8 mouse cellular contexts compared by ENCODE assay signal in the genomic region with DNA sequence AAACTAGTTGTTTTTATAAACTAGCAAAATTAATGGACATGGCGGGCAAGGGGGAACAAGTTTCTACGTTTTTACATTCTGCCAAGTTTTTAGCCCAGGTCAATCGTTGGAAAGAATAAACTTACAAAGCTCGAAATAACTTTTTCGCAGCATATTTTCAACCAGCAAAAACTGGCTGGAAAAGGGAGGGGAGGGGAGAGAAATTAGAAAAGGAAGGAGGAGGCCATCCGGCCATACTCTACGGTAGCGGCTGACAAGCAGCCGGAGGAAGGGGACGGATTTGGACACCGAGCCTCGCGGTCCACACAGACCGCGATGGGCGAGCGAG. TPM values are rescaled to one million over a fixed set of nuclear protein-coding genes. Genes with fewer than 3 reads are reported as not detected.
DNase-seq lines count a peak whose midpoint lies in the region; ATAC-seq and TF ChIP-seq lines count a peak whose summit lies in the region.

No protein-coding gene starts in this region.

- peak overlapping the region; percentile 98 for H3K9ac ChIP-seq in kidney, postnatal 0 days (ENCODE audit: low read depth, low read length)
- H3K9ac ChIP-seq in hindbrain, embryonic 14.5 days = peak overlapping the region; percentile 97
- peak overlapping the region; percentile 89 for H3K9ac ChIP-seq in midbrain, embryonic 16.5 days (ENCODE audit: low read depth, low read length)

- DNase-seq in kidney, postnatal 0 days (ENCODE audit: low spot score) = no peak
- DNase-seq in kidney, adult 18-20 months = no peak
- DNase-seq in hindbrain, embryonic 14.5 days (ENCODE audit: low spot score) = no peak
- no peak for DNase-seq in ovary, adult 18-20 months (ENCODE audit: low spot score)
- no peak for DNase-seq in right cerebral cortex, postnatal 10 days (ENCODE audit: low spot score in 2 of 2)
- DNase-seq in layer of hippocampus, postnatal 25 days (ENCODE audit: extremely low spot score in 1 of 2, low spot score in 1 of 2) = no peak

- ATAC-seq in kidney, postnatal 0 days (replicated peaks; ENCODE audit: low FRiP score, low read depth) = peak; percentile 44; the same call in 1 of the 2 replicates
- ATAC-seq in hindbrain, embryonic 14.5 days (ENCODE audit: low FRiP score) = no peak
- peak; percentile 71; the same call in 1 of the 2 replicates for ATAC-seq in midbrain, embryonic 16.5 days

- peak overlapping the region; percentile 96 for H3K27ac ChIP-seq in kidney, postnatal 0 days
- H3K27ac ChIP-seq in bone marrow macrophage, adult 2 months (ENCODE audit: insufficient read depth, low read depth, low read length) = peak overlapping the region; percentile 78
- peak overlapping the region; percentile 95 for H3K27ac ChIP-seq in hindbrain, embryonic 14.5 days
- H3K27ac ChIP-seq in midbrain, embryonic 16.5 days (ENCODE audit: low read length) = peak overlapping the region; percentile 91

- no peak for TF ChIP-seq POLR2A in bone marrow macrophage, adult 2 months (IDR thresholded peaks at IDR 0.05; ENCODE audit: borderline replicate concordance, low read depth, low read length)

- TF ChIP-seq CTCF in kidney, postnatal 0 days (IDR thresholded peaks at IDR 0.05; ENCODE audit: low read depth) = no peak
- no peak for TF ChIP-seq CTCF in bone marrow macrophage, adult 2 months (IDR thresholded peaks at IDR 0.05; ENCODE audit: low read depth, low read length)

- peaks cover 23% of the 10 kb centered on the region for H3K36me3 ChIP-seq in kidney, postnatal 0 days (ENCODE audit: insufficient read depth, low read length)
- H3K36me3 ChIP-seq in hindbrain, embryonic 14.5 days (replicated peaks; ENCODE audit: control insufficient read depth, insufficient read depth) = peaks cover 35% of the 10 kb centered on the region
- H3K36me3 ChIP-seq in midbrain, embryonic 16.5 days (ENCODE audit: control insufficient read depth, insufficient read depth, low read length) = peaks cover 8% of the 10 kb centered on the region

- H3K4me2 ChIP-seq in kidney, postnatal 0 days (ENCODE audit: low read length) = peak overlapping the region; percentile 74
- peak overlapping the region; percentile 89 for H3K4me2 ChIP-seq in hindbrain, embryonic 14.5 days (replicated peaks)
- H3K4me2 ChIP-seq in midbrain, embryonic 16.5 days (ENCODE audit: low read length) = peak overlapping the region; percentile 78

- no peaks in the 10 kb centered on the region for H3K27me3 ChIP-seq in kidney, postnatal 0 days (ENCODE audit: insufficient read depth, low read length)
- no peaks in the 10 kb centered on the region for H3K27me3 ChIP-seq in hindbrain, embryonic 14.5 days (ENCODE audit: control insufficient read depth, insufficient read depth, low read length)
- H3K27me3 ChIP-seq in midbrain, embryonic 16.5 days (ENCODE audit: control insufficient read depth, insufficient read depth, low read depth, low read length) = no peaks in the 10 kb centered on the region

- peak overlapping the region; percentile 98 for H3K4me3 ChIP-seq in kidney, postnatal 0 days (replicated peaks; ENCODE audit: low read depth, low read length)
- peak overlapping the region; percentile 99 for H3K4me3 ChIP-seq in bone marrow macrophage, adult 2 months (ENCODE audit: insufficient read depth, low read length)
- peak overlapping the region; percentile 98 for H3K4me3 ChIP-seq in hindbrain, embryonic 14.5 days (replicated peaks; ENCODE audit: low read length)
- H3K4me3 ChIP-seq in midbrain, embryonic 16.5 days (ENCODE audit: low read depth, low read length) = peak overlapping the region; percentile 72

- no peaks in the 10 kb centered on the region for H3K9me3 ChIP-seq in kidney, postnatal 0 days (replicated peaks; ENCODE audit: low read length)
- H3K9me3 ChIP-seq in hindbrain, embryonic 14.5 days (ENCODE audit: control insufficient read depth, low read length) = no peaks in the 10 kb centered on the region
- H3K9me3 ChIP-seq in midbrain, embryonic 16.5 days (replicated peaks; ENCODE audit: control insufficient read depth, low read length, poor library complexity, severe bottlenecking) = no peaks in the 10 kb centered on the region

- under 1% methylated on average over 17 of the region's 17 CpGs for WGBS in kidney, postnatal 0 days
- under 1% methylated on average over 17 of the region's 17 CpGs for WGBS in hindbrain, embryonic 14.5 days
- WGBS in midbrain, embryonic 16.5 days = under 1% methylated on average over 17 of the region's 17 CpGs

- 0 out of 2 replicates have a peak, but pooled peaks cover 5% of the 10 kb centered on the region for H3K4me1 ChIP-seq in kidney, postnatal 0 days (replicated peaks; ENCODE audit: insufficient read depth, low read length)
- H3K4me1 ChIP-seq in bone marrow macrophage, adult 2 months (ENCODE audit: control insufficient read depth, insufficient read depth, low read length) = peaks cover 22% of the 10 kb centered on the region
- H3K4me1 ChIP-seq in hindbrain, embryonic 14.5 days (replicated peaks; ENCODE audit: control insufficient read depth, insufficient read depth, low read length) = peaks cover 8% of the 10 kb centered on the region
- H3K4me1 ChIP-seq in midbrain, embryonic 16.5 days (ENCODE audit: control insufficient read depth, insufficient read depth, low read length) = peaks cover 13% of the 10 kb centered on the region

RNA-seq across cellular contexts. Expression of a gene that starts 0.7 kb away (rescaled TPM):
- polyA plus RNA-seq in kidney, postnatal 0 days (2015; fragmentation: Nextera tagmentation; extraction: Ambion mirVana) = 116 and 128 TPM in 2 replicates
- polyA plus RNA-seq in bone marrow macrophage, adult 2 months (2012; ENCODE audit: insufficient read depth, insufficient read length, missing spikeins) = 74.3 and 89.8 TPM in 2 replicates
- 67.8 and 74.8 TPM in 2 replicates for polyA plus RNA-seq in hindbrain, embryonic 14.5 days (2014; fragmentation: Nextera tagmentation; extraction: Ambion mirVana)
- polyA plus RNA-seq in midbrain, embryonic 16.5 days (2015; fragmentation: Nextera tagmentation; extraction: Ambion mirVana) = 69.2 and 71.1 TPM in 2 replicates
- total RNA-seq in layer of hippocampus, postnatal 25 days (2021) = 10 to 100 TPM; 80.0 to 81.9 TPM

RNA-seq across cellular contexts. Expression of a gene that starts 43.5 kb away (rescaled TPM):
- polyA plus RNA-seq in kidney, postnatal 0 days (2015; fragmentation: Nextera tagmentation; extraction: Ambion mirVana) = 39.7 and 40.0 TPM in 2 replicates
- polyA plus RNA-seq in bone marrow macrophage, adult 2 months (2012; ENCODE audit: insufficient read depth, insufficient read length, missing spikeins) = 27.1 and 29.6 TPM in 2 replicates
- polyA plus RNA-seq in hindbrain, embryonic 14.5 days (2014; fragmentation: Nextera tagmentation; extraction: Ambion mirVana) = 40.1 and 44.0 TPM in 2 replicates
- polyA plus RNA-seq in midbrain, embryonic 16.5 days (2015; fragmentation: Nextera tagmentation; extraction: Ambion mirVana) = 53.4 and 62.7 TPM in 2 replicates
- 10 to 100 TPM; 17.8 to 22.9 TPM for total RNA-seq in layer of hippocampus, postnatal 25 days (2021)

RNA-seq across cellular contexts. Expression of a gene that starts 43.5 kb away (rescaled TPM):
- 2.0 and 2.1 TPM in 2 replicates for polyA plus RNA-seq in kidney, postnatal 0 days (2015; fragmentation: Nextera tagmentation; extraction: Ambion mirVana)
- 0.44 and 0.51 TPM in 2 replicates for polyA plus RNA-seq in bone marrow macrophage, adult 2 months (2012; ENCODE audit: insufficient read depth, insufficient read length, missing spikeins)
- polyA plus RNA-seq in hindbrain, embryonic 14.5 days (2014; fragmentation: Nextera tagmentation; extraction: Ambion mirVana) = 2.4 and 3.4 TPM in 2 replicates
- polyA plus RNA-seq in midbrain, embryonic 16.5 days (2015; fragmentation: Nextera tagmentation; extraction: Ambion mirVana) = 4.1 and 4.3 TPM in 2 replicates
- 1 to 10 TPM; 3.2 to 4.1 TPM for total RNA-seq in layer of hippocampus, postnatal 25 days (2021)
